Mouse (Mus musculus): Measurements from ENCODE around the gene 4933428G20Rik.

Gene 4933428G20Rik

GRCm38 (mm10) chr11:97533653-97534052 lies 33.5 kb upstream of the 4933428G20Rik start:
- in situ Hi-C loops (cut with MboI; ENCODE audit: low sequenced_read_pairs), result no loop called here

- in situ Hi-C loops (cut with MboI; ENCODE audit: low sequenced_read_pairs), result no loop called here
Observed at GRCm38 (mm10) chr11:97532950-97533582, 32.9 kb upstream of the 4933428G20Rik start.

- in situ Hi-C loops (cut with MboI; ENCODE audit: low sequenced_read_pairs), result no loop called here
Observed at GRCm38 (mm10) chr11:97532354-97532753, 32.2 kb upstream of the 4933428G20Rik start.

- in situ Hi-C loops (cut with MboI; ENCODE audit: low sequenced_read_pairs), result no loop called here
Observed at GRCm38 (mm10) chr11:97531381-97532260, 31.5 kb upstream of the 4933428G20Rik start.

- in situ Hi-C loops (cut with MboI; ENCODE audit: low sequenced_read_pairs), result no loop called here
Observed at GRCm38 (mm10) chr11:97530961-97531360, 30.8 kb upstream of the 4933428G20Rik start.

GRCm38 (mm10) chr11:97530069-97530468 lies 29.9 kb upstream of the 4933428G20Rik start:
- in situ Hi-C loops (cut with MboI; ENCODE audit: low sequenced_read_pairs), result no loop called here

- in situ Hi-C loops (cut with MboI; ENCODE audit: low sequenced_read_pairs), result no loop called here
Observed at GRCm38 (mm10) chr11:97528282-97528808, 28.2 kb upstream of the 4933428G20Rik start.

- in situ Hi-C loops (cut with MboI; ENCODE audit: low sequenced_read_pairs), result no loop called here
Observed at GRCm38 (mm10) chr11:97525313-97525712, 25.2 kb upstream of the 4933428G20Rik start.

- in situ Hi-C loops (cut with MboI; ENCODE audit: low sequenced_read_pairs), result no loop called here
Observed at GRCm38 (mm10) chr11:97524306-97524705, 24.2 kb upstream of the 4933428G20Rik start.

GRCm38 (mm10) chr11:97523827-97524261 lies 23.7 kb upstream of the 4933428G20Rik start:
- in situ Hi-C loops (cut with MboI; ENCODE audit: low sequenced_read_pairs), result no loop called here

GRCm38 (mm10) chr11:97523107-97523506 lies 23.0 kb upstream of the 4933428G20Rik start:
- in situ Hi-C loops (cut with MboI; ENCODE audit: low sequenced_read_pairs), result no loop called here

- in situ Hi-C loops (cut with MboI; ENCODE audit: low sequenced_read_pairs), result no loop called here
Observed at GRCm38 (mm10) chr11:97521741-97522474, 21.8 kb upstream of the 4933428G20Rik start.

GRCm38 (mm10) chr11:97520541-97520940 lies 20.4 kb upstream of the 4933428G20Rik start:
- in situ Hi-C loops (cut with MboI; ENCODE audit: low sequenced_read_pairs), result no loop called here

GRCm38 (mm10) chr11:97513066-97513465 lies 12.9 kb upstream of the 4933428G20Rik start:
- in situ Hi-C loops (cut with MboI; ENCODE audit: low sequenced_read_pairs), result no loop called here

- in situ Hi-C loops (cut with MboI; ENCODE audit: low sequenced_read_pairs), result no loop called here
Observed at GRCm38 (mm10) chr11:97512511-97512910, 12.4 kb upstream of the 4933428G20Rik start.

- in situ Hi-C loops (cut with MboI; ENCODE audit: low sequenced_read_pairs), result no loop called here
Observed at GRCm38 (mm10) chr11:97511661-97512369, 11.7 kb upstream of the 4933428G20Rik start.

GRCm38 (mm10) chr11:97510966-97511660 lies 11.0 kb upstream of the 4933428G20Rik start:
- in situ Hi-C loops (cut with MboI; ENCODE audit: low sequenced_read_pairs), result no loop called here

- in situ Hi-C loops (cut with MboI; ENCODE audit: low sequenced_read_pairs), result no loop called here
Observed at GRCm38 (mm10) chr11:97509715-97510485, 9.8 kb upstream of the 4933428G20Rik start.

GRCm38 (mm10) chr11:97509058-97509457 lies 8.9 kb upstream of the 4933428G20Rik start:
- in situ Hi-C loops (cut with MboI; ENCODE audit: low sequenced_read_pairs), result no loop called here
